Mouse (Mus musculus) kidney, adult 2 months (tissue): ENCODE data around the gene Hist2h3c2. TPM values are rescaled to one million over a fixed set of nuclear protein-coding genes. Genes with fewer than 3 reads are reported as not detected.
"Not testable (repeated sequence)": the region's sequence is repeated elsewhere in the genome, so short reads cannot be mapped to it uniquely, and the experiment has no call there.

Experiments
- DNase-seq: peaks from one replicate; pipeline ENCODE4 v3.0.0; 2021
- H3K27ac ChIP-seq: fragments of 200-500 bp; 2 replicates; pipeline ENCODE4 v1.5.1; 2012; ENCODE audit warnings: low read depth, low read length, control low read depth, inconsistent platforms; ENCODE audit not compliant: insufficient read depth
- H3K27me3 ChIP-seq: fragments of 200-500 bp; replicated peaks from 2 replicates; pipeline ENCODE4 v1.6.1; 2012; ENCODE audit warnings: mild to moderate bottlenecking, moderate library complexity, low read length, inconsistent platforms; ENCODE audit not compliant: control insufficient read depth, insufficient read depth
- H3K36me3 ChIP-seq: fragments of 200-500 bp; 2 replicates; pipeline ENCODE4 v1.6.1; 2012; ENCODE audit warnings: mild to moderate bottlenecking, moderate library complexity, low read length, inconsistent platforms; ENCODE audit not compliant: control insufficient read depth, insufficient read depth
- H3K4me1 ChIP-seq: fragments of 200-500 bp; 2 replicates; pipeline ENCODE4 v1.6.1; 2011; ENCODE audit warnings: low read length; ENCODE audit not compliant: control insufficient read depth, insufficient read depth
- H3K4me3 ChIP-seq: fragments of 200-500 bp; 2 replicates; pipeline ENCODE4 v1.5.1; 2011; ENCODE audit warnings: mild to moderate bottlenecking, low read depth, low read length, control low read depth; ENCODE audit not compliant: insufficient read depth
- CTCF ChIP-seq: fragments of 200-500 bp; conservative IDR thresholded peaks from 2 replicates; pipeline ENCODE4 v1.5.1; 2011; ENCODE audit warnings: low read depth, mild to moderate bottlenecking, control low read depth, low read length, moderate library complexity, mixed read lengths; ENCODE audit not compliant: insufficient read depth, insufficient read length
- POLR2A ChIP-seq: fragments of 200-500 bp; IDR thresholded peaks from one replicate; pipeline ENCODE4 v1.6.1; 2011; ENCODE audit warnings: low read depth, low read length, control low read depth
- WGBS: fragments of 180-500 bp; shearing (Covaris S2); methylation state at CpG from one replicate; pipeline ENCODE4 v1.1.7; 2018; 5-methylcytosine and 5-hydroxymethylcytosine counted together
- polyA plus RNA-seq: library from polyadenylated mRNA; depleted of rRNA; stranded (reverse); fragments of >200 nt; gene quantifications from 2 replicates; pipeline ENCODE4 v1.2.3, GENCODE M21; 2012

Gene Hist2h3c2
- polyA plus RNA-seq, 1 experiment, result 8.6 TPM

- Histone ChIP-seq H3K4me1 (peaks cover 7% of the 10 kb centered on the region; the same call in 1 of the 2 replicates), H3K36me3 (no peaks in the 10 kb centered on the region), H3K27me3 (no peaks in the 10 kb centered on the region), H3K27ac (no peak overlapping the region), H3K4me3 (no peak overlapping the region)
- 86% methylated on average over 17 of the region's 17 CpGs for WGBS
- no peak for DNase-seq
- no peak for TF ChIP-seq CTCF
These were observed 34.9 kb upstream of the Hist2h3c2 start for GRCm38 (mm10) chr3:96273591-96274465.

- WGBS, result 2% methylated on average over 45 of the region's 45 CpGs
- no peak for TF ChIP-seq CTCF
- peak; percentile 97 for TF ChIP-seq POLR2A
- H3K27me3 ChIP-seq, result no peaks in the 10 kb centered on the region
- H3K4me1 ChIP-seq, result peaks cover 8% of the 10 kb centered on the region; the same call in 1 of the 2 replicates
- peak; percentile 98 for DNase-seq
- peak within 1 kb of the TSS; percentile 72 for H3K4me3 ChIP-seq
- H3K36me3 ChIP-seq, result no peaks in the 10 kb centered on the region
- peak within 1 kb of the TSS; percentile 91 for H3K27ac ChIP-seq
These were observed 30.9 kb upstream of the Hist2h3c2 start, which contains the start of gene Hist2h2bb for GRCm38 (mm10) chr3:96269511-96270474. TSS of gene Hist2h2bb (plus strand) at chr3:96269752.

- peak overlapping the region; percentile 91 for H3K27ac ChIP-seq
- peak overlapping the region; percentile 62 for H3K4me3 ChIP-seq
- H3K27me3 ChIP-seq, DNase-seq, H3K36me3 ChIP-seq, H3K4me1 ChIP-seq: not testable (repeated sequence)
- 1% methylated on average over 15 of the region's 44 CpGs for WGBS
These were observed 29.9 kb upstream of the Hist2h3c2 start for GRCm38 (mm10) chr3:96268776-96269378.

DNA sequence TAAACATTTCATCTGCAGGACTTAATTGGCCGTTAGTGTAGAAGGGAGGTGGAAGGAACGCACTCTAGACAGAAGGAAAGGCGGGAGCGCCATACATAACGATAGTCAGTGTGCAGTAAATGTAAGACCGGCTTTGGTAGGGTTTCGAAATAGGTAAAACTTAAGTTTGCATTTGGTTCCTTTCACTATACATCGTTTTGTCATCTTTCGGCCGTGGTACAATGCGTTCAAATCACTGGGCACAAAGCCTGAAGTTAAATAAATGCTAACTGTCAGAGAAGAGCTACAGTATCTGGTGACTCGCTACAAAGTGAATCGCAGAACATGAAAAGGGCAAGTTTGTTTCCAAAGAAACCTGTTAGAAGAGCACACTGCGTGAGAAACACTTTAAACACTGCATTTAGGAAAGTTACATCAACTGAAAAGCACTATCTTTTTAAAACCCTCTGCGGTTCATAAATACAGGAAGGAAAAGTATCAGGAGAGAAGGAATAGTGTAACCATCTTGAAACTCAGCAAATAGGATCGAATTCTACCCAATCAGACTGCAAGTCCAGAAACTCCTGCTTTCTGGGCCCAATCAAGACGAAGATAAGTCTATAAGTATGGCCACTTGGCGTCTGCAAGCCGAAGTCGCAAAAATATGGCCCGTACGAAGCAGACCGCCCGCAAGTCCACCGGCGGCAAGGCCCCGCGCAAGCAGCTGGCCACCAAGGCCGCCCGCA lies 29.3 kb upstream of the Hist2h3c2 start, which contains the start of gene Hist2h3b:
TSS of gene Hist2h3b (plus strand) at position 604 of the 725 bp plus-strand sequence.
- H3K27ac ChIP-seq, result peak within 1 kb of the TSS; percentile 91
- H3K27me3 ChIP-seq, result no peaks in the 10 kb centered on the region
- WGBS, result 14% methylated on average over 30 of the region's 30 CpGs
- peak within 1 kb of the TSS; percentile 62 for H3K4me3 ChIP-seq
- peak; percentile 91 for DNase-seq
- TF ChIP-seq POLR2A, result peak; percentile 74
- no peak for TF ChIP-seq CTCF
- no peaks in the 10 kb centered on the region for H3K36me3 ChIP-seq
- peaks cover 8% of the 10 kb centered on the region; the same call in 1 of the 2 replicates for H3K4me1 ChIP-seq

DNA sequence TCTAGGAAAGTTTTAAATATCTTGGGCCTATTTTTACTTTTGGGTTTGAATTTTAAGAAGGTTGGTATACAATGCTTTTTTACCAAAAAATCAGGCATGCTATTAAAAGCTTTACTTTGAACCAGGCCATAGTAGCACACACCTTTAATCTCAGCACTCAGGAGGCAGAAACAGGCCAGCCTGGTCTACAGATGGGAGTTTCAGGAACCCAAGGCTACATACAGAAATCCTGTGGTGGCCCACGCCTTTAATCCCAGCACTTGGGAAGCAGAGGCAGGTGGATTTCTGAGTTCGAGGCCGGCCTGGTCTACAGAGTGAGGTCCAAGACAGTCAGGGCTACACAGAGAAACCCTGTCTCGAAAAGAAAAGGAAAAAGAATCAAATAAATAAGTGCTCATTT lies 28.6 kb upstream of the Hist2h3c2 start:
- Histone ChIP-seq H3K36me3 (no peaks in the 10 kb centered on the region), H3K27ac (no peak overlapping the region), H3K27me3 (no peaks in the 10 kb centered on the region), H3K4me3 (no peak overlapping the region), H3K4me1 (peaks cover 8% of the 10 kb centered on the region; the same call in 1 of the 2 replicates)
- no peak for TF ChIP-seq POLR2A
- TF ChIP-seq CTCF, result no peak
- no peak for DNase-seq
- WGBS, result 81% methylated on average over 4 of the region's 4 CpGs

- no peak overlapping the region for H3K4me3 ChIP-seq
- no peak for TF ChIP-seq CTCF
- no peak for TF ChIP-seq POLR2A
- H3K27ac ChIP-seq, result no peak overlapping the region
- WGBS, result 94% methylated on average over 8 of the region's 8 CpGs
- no peaks in the 10 kb centered on the region for H3K27me3 ChIP-seq
- H3K4me1 ChIP-seq, result peaks cover 12% of the 10 kb centered on the region; the same call in 1 of the 2 replicates
- H3K36me3 ChIP-seq, result no peaks in the 10 kb centered on the region
- no peak for DNase-seq
These were observed 27.3 kb upstream of the Hist2h3c2 start for GRCm38 (mm10) chr3:96266132-96266710.
